Mouse (Mus musculus) macrophage (primary cell): Measurements from ENCODE around the gene Rcvrn. TPM values are rescaled to one million over a fixed set of nuclear protein-coding genes. Genes with fewer than 3 reads are reported as not detected.

Source experiments
- H3K27ac ChIP-seq: fragments of 350-480 bp; formaldehyde crosslinking; 2 replicates; pipeline ENCODE4 v1.9.0; 2021
- H3K36me3 ChIP-seq: fragments of 350-480 bp; formaldehyde crosslinking; 2 replicates; pipeline ENCODE4 v1.9.0; 2021; ENCODE audit errors: inconsistent target
- H3K4me3 ChIP-seq: fragments of 350-480 bp; formaldehyde crosslinking; 2 replicates; pipeline ENCODE4 v1.9.0; 2021; ENCODE audit errors: inconsistent target
- H3K79me2 ChIP-seq: fragments of 350-480 bp; formaldehyde crosslinking; 2 replicates; pipeline ENCODE4 v1.9.0; 2021; ENCODE audit errors: inconsistent target
- WGBS: methylation state at CpG from one replicate; pipeline ENCODE4 v1.1.7; 2026; ENCODE audit warnings: inconsistent platforms; ENCODE audit not compliant: missing documents; 5-methylcytosine and 5-hydroxymethylcytosine counted together
- polyA plus RNA-seq: library from polyadenylated mRNA; stranded (reverse); fragments of 250-400 nt; gene quantifications from 3 replicates; pipeline ENCODE4 v1.2.4, GENCODE M21; 2018; ENCODE audit warnings: inconsistent platforms

The Rcvrn gene
- polyA plus RNA-seq, 1 experiment from 2014 or later: not detected

- H3K36me3 ChIP-seq: peaks cover 46% of the 10 kb centered on the region
- H3K27ac ChIP-seq: no peak overlapping the region
- 83% methylated on average over 2 of the region's 2 CpGs for WGBS
- H3K79me2 ChIP-seq: no peaks in the 10 kb centered on the region
- no peak overlapping the region for H3K4me3 ChIP-seq
Observed at GRCm38 (mm10) chr11:67686109-67686508, 9.0 kb upstream of the Rcvrn start.

GRCm38 (mm10) chr11:67712976-67713375 is 17.9 kb downstream of the Rcvrn start:
- Histone ChIP-seq H3K27ac (no peak overlapping the region), H3K4me3 (no peak overlapping the region), H3K36me3 (no peaks in the 10 kb centered on the region), H3K79me2 (no peaks in the 10 kb centered on the region)
- WGBS: 89% methylated on average over 4 of the region's 4 CpGs

- 64% methylated on average over 4 of the region's 4 CpGs for WGBS
- H3K79me2 ChIP-seq: no peaks in the 10 kb centered on the region
- H3K27ac ChIP-seq: no peak overlapping the region
- no peak overlapping the region for H3K4me3 ChIP-seq
- H3K36me3 ChIP-seq: no peaks in the 10 kb centered on the region
Observed at GRCm38 (mm10) chr11:67715382-67715781, 20.3 kb downstream of the Rcvrn start.

GRCm38 (mm10) chr11:67721485-67721884 is 26.4 kb downstream of the Rcvrn start:
- Histone ChIP-seq H3K79me2 (no peaks in the 10 kb centered on the region), H3K4me3 (no peak overlapping the region), H3K27ac (no peak overlapping the region), H3K36me3 (no peaks in the 10 kb centered on the region)
- WGBS: 83% methylated on average over 5 of the region's 5 CpGs

GRCm38 (mm10) chr11:67722399-67723156 is 27.5 kb downstream of the Rcvrn start:
- no peak overlapping the region for H3K27ac ChIP-seq
- 77% methylated on average over 7 of the region's 7 CpGs for WGBS
- H3K4me3 ChIP-seq: no peak overlapping the region
- no peaks in the 10 kb centered on the region for H3K79me2 ChIP-seq
- H3K36me3 ChIP-seq: no peaks in the 10 kb centered on the region

- 64% methylated on average over 8 of the region's 8 CpGs for WGBS
- Histone ChIP-seq H3K4me3 (no peak overlapping the region), H3K27ac (no peak overlapping the region), H3K36me3 (no peaks in the 10 kb centered on the region), H3K79me2 (no peaks in the 10 kb centered on the region)
Observed at GRCm38 (mm10) chr11:67723231-67724013, 28.3 kb downstream of the Rcvrn start.

- H3K79me2 ChIP-seq: no peaks in the 10 kb centered on the region
- no peak overlapping the region for H3K27ac ChIP-seq
- H3K36me3 ChIP-seq: no peaks in the 10 kb centered on the region
- no peak overlapping the region for H3K4me3 ChIP-seq
- WGBS: 86% methylated on average over 6 of the region's 6 CpGs
Observed at GRCm38 (mm10) chr11:67727095-67727494, 32.0 kb downstream of the Rcvrn start.

GRCm38 (mm10) chr11:67728726-67729125 is 33.6 kb downstream of the Rcvrn start:
- no peaks in the 10 kb centered on the region for H3K79me2 ChIP-seq
- no peaks in the 10 kb centered on the region for H3K36me3 ChIP-seq
- no peak overlapping the region for H3K27ac ChIP-seq
- no peak overlapping the region for H3K4me3 ChIP-seq

- Histone ChIP-seq H3K27ac (no peak overlapping the region), H3K79me2 (no peaks in the 10 kb centered on the region)
- 81% methylated on average over 2 of the region's 2 CpGs for WGBS
Observed at GRCm38 (mm10) chr11:67731056-67731455, 35.9 kb downstream of the Rcvrn start.

GRCm38 (mm10) chr11:67733726-67734125 is 38.6 kb downstream of the Rcvrn start:
- H3K27ac ChIP-seq: no peak overlapping the region
- no peak overlapping the region for H3K4me3 ChIP-seq
- H3K36me3 ChIP-seq: no peaks in the 10 kb centered on the region
- WGBS: no CpG with 5 or more reads among the region's 1 CpGs
- no peaks in the 10 kb centered on the region for H3K79me2 ChIP-seq

More at GRCm38 (mm10) chr11:67731056-67731455, 35.9 kb downstream of the Rcvrn start:
- no peak overlapping the region for H3K4me3 ChIP-seq
- H3K36me3 ChIP-seq: no peaks in the 10 kb centered on the region

- WGBS: 64% methylated on average over 3 of the region's 3 CpGs
- Histone ChIP-seq H3K36me3 (no peaks in the 10 kb centered on the region), H3K27ac (no peak overlapping the region), H3K4me3 (no peak overlapping the region), H3K79me2 (no peaks in the 10 kb centered on the region)
Observed at GRCm38 (mm10) chr11:67734597-67734996, 39.5 kb downstream of the Rcvrn start.

GRCm38 (mm10) chr11:67738345-67738744 is 43.2 kb downstream of the Rcvrn start:
- H3K79me2 ChIP-seq: no peaks in the 10 kb centered on the region
- 81% methylated on average over 6 of the region's 6 CpGs for WGBS
- no peaks in the 10 kb centered on the region for H3K36me3 ChIP-seq
- no peak overlapping the region for H3K27ac ChIP-seq
- no peak overlapping the region for H3K4me3 ChIP-seq

- no peak overlapping the region for H3K27ac ChIP-seq
- no peaks in the 10 kb centered on the region for H3K79me2 ChIP-seq
- no peak overlapping the region for H3K4me3 ChIP-seq
- H3K36me3 ChIP-seq: no peaks in the 10 kb centered on the region
- WGBS: 91% methylated on average over 5 of the region's 5 CpGs
Observed at GRCm38 (mm10) chr11:67738846-67739490, 43.8 kb downstream of the Rcvrn start.

- no peaks in the 10 kb centered on the region for H3K79me2 ChIP-seq
- no peak overlapping the region for H3K4me3 ChIP-seq
- no peaks in the 10 kb centered on the region for H3K36me3 ChIP-seq
- H3K27ac ChIP-seq: no peak overlapping the region
Observed at GRCm38 (mm10) chr11:67741569-67741968, 46.4 kb downstream of the Rcvrn start.
